Mouse (Mus musculus) mouse trophoblast stem cell (cell line): ENCODE results near the gene Rnf24.

Experiments
- in situ Hi-C, 2 experiments: fragments of 300-500 bp; cut with MseI, MboI; formaldehyde crosslinking; loops; 2 replicates in 1 of 2; 3 replicates in 1 of 2; pipeline ENCODE4 v1.15.1; 2025

Rnf24 gene

GRCm38 (mm10) chr2:131262680-131263670 is 89.7 kb downstream of the Rnf24 start:
- in situ Hi-C loops, result no loop called here

- in situ Hi-C loops, result no loop called here
These were observed 90.4 kb downstream of the Rnf24 start, which contains the start of gene Pank2 for GRCm38 (mm10) chr2:131262213-131262672. Gene Pank2, plus strand, starts transcription at chr2:131262495.

- in situ Hi-C loops, result no loop called here
These were observed 91.0 kb downstream of the Rnf24 start for GRCm38 (mm10) chr2:131261481-131262212.

- in situ Hi-C loops, result no loop called here
These were observed 92.0 kb downstream of the Rnf24 start for GRCm38 (mm10) chr2:131260544-131261307.

GRCm38 (mm10) chr2:131258693-131259092 is 94.0 kb downstream of the Rnf24 start:
- in situ Hi-C loops, result loop anchor here (10.0 kb wide), 1 partner anchor 164 kb away; no protein-coding TSS in a partner anchor

GRCm38 (mm10) chr2:131255738-131256137 is 97.0 kb downstream of the Rnf24 start:
- in situ Hi-C loops, result loop anchor here (10.0 kb wide), 1 partner anchor 161 kb away; no protein-coding TSS in a partner anchor

- in situ Hi-C loops, result loop anchor here (10.0 kb wide), 1 partner anchor 160 kb away; no protein-coding TSS in a partner anchor
These were observed 98.4 kb downstream of the Rnf24 start for GRCm38 (mm10) chr2:131254329-131254713.

GRCm38 (mm10) chr2:131253681-131254328 is 98.9 kb downstream of the Rnf24 start:
- in situ Hi-C loops, result loop anchor here (10.0 kb wide), 1 partner anchor 159 kb away; no protein-coding TSS in a partner anchor
